Mouse (Mus musculus) effector memory CD4-positive, alpha-beta T cell, adult 7 months (primary cell): ENCODE data around the gene Frmpd2. TPM values are rescaled to one million over a fixed set of nuclear protein-coding genes. Genes with fewer than 3 reads are reported as not detected.

Source experiments
- polyA plus RNA-seq: library from polyadenylated mRNA; unstranded; fragments of 100-300 nt; shearing (Covaris generic); gene quantifications from one replicate; pipeline ENCODE4 v1.2.1, GENCODE M21; 2017

The Frmpd2 gene
- polyA plus RNA-seq, result not detected

DNA sequence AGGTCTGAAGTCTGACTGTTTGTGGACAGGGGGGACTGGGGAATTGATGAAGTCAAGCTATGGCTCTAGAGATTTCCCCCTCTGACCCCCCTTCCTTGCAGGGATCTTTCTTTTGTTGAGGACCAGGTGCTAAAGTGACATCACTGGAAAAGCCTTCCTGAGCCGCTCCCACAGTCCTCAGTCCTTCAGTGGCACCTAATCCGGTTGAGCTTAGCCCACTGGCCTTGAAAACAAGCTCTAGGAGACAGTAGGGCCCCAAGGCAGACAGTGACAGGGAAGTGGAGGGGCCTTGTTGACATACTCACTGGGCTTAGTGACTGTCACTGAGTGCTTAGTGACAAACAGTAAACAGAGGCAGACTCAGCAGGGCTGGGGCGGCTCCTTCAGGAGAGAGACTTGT lies at the start of gene Frmpd2:
TSS of gene Frmpd2 (plus strand) at position 366 of the 400 bp plus-strand sequence.

DNA sequence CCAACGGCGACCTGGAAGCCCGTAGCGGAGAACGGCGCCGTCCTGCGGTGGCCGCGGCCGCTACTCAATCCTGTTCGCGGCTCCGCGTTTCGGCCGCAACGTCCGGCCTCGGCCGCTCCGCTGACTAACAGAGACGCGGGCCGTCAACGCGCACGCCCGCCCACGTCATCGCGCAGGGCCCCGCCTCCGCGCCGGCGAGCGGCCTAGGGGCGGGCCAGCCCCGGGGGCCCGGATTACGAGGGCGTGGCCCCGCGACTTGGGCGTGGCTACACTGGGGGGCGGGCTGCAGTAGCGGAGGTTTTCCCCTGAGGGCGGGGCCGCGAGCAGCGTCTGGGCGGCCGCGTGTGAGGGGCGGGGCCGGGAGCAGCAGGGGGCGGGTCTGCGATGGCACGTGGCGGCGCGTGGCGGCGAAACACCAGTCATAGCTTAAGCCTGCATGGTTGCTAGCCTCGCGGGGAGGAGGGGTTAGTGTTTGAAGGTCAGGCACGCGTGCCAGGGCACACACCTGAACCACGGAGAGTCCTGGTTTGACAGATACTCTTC lies 24.4 kb upstream of the Frmpd2 start, which contains the start of gene Mapk8:
TSS of gene Mapk8 (minus strand) at position 132 of the 543 bp plus-strand sequence.

DNA sequence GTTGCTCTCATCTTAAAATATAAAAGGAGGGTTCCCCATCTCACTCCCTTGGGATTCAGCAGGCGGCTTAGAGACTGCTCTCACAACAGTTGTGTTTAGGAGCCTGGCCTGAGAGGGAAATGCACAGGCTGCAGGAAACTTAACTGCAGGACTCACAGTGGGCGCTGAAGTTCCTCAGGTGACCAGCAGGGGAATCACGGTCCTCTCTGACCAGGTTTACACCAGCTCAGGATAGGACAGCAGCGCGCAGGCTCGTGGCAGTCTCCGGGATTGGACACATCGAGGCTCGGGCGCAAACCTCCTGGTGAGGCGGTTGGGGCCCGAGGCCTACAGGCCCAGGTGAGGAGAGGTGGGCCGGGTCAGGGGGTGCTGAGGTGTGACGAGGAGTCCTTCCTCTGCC lies 117.5 kb downstream of the Frmpd2 start, which contains the start of gene Ptpn20:
TSS of gene Ptpn20 (plus strand) at position 257 of the 400 bp plus-strand sequence.

Other genes with a start within 250 kb of the Frmpd2 start
- gene Mapk8, start 24.5 kb upstream of the Frmpd2 start, polyA plus RNA-seq, result 5.5 TPM
- gene Ptpn20, start 117.5 kb downstream of the Frmpd2 start, polyA plus RNA-seq, result not detected